Mouse (Mus musculus): ENCODE measurements around the gene Lrrc73. TPM values are rescaled to one million over a fixed set of nuclear protein-coding genes. Genes with fewer than 3 reads are reported as not detected.

Lrrc73 gene
- polyA plus RNA-seq, 1 experiment: 106 TPM

DNA sequence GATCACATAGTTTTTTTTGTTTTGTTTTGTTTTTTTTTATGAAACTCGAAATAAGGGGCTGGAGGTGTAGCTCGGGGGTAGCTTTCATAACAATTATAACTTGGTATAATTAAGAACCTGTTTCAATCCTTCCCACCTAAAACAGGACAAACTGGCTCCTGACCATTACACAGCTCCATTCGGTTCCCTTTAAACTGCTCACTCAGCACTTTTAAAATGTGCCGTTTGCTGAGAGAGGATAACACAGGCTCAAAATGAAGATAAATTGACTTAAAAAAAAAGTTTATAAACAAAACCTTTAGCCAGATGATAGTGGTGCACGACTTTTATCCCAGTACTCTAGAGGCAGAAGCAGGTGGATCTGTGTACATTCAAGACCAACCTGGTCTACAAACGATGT, 32.1 kb downstream of the Lrrc73 start:
- peaks cover 13% of the 10 kb centered on the region for H3K4me1 ChIP-seq (ENCODE audit: control insufficient read depth, insufficient read depth, low read length)
- no peak overlapping the region for H3K4me3 ChIP-seq (ENCODE audit: control insufficient read depth, low read depth, low read length)
- TF ChIP-seq CTCF (IDR thresholded peaks at IDR 0.05; ENCODE audit: control insufficient read depth, insufficient read depth, insufficient replicate concordance, low read depth, low read length) (no peak), POLR2A (IDR thresholded peaks at IDR 0.05; ENCODE audit: control insufficient read depth, low read depth, low read length) (no peak)
- H3K36me3 ChIP-seq (ENCODE audit: control insufficient read depth, insufficient read depth, low read length): no peaks in the 10 kb centered on the region
- no peaks in the 10 kb centered on the region for H3K27me3 ChIP-seq (ENCODE audit: control insufficient read depth, insufficient read depth, low read length)
- no peak overlapping the region for H3K27ac ChIP-seq (ENCODE audit: control insufficient read depth, insufficient read depth, low read depth, low read length)

DNA sequence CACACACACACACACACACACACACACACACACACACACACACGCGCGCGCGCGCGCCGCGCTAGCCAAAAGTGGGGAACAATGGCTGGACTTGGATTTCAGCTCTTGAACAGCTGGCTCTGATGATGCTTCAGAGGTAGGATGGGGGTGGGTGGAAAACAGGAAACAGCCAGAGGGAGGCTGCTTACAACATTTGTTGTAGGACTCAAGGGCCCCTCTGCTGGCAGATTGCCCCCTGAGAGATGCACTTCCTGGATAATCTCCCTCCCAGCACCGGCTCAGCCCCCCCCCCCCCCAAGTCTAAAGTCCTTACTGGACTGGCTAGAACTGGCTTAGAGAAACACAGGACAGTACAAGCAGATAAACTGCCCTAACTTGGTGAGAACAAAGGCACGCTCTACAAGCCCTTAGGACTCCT, 34.4 kb downstream of the Lrrc73 start:
- H3K27ac ChIP-seq (ENCODE audit: control insufficient read depth, insufficient read depth, low read depth, low read length): no peak overlapping the region

DNA sequence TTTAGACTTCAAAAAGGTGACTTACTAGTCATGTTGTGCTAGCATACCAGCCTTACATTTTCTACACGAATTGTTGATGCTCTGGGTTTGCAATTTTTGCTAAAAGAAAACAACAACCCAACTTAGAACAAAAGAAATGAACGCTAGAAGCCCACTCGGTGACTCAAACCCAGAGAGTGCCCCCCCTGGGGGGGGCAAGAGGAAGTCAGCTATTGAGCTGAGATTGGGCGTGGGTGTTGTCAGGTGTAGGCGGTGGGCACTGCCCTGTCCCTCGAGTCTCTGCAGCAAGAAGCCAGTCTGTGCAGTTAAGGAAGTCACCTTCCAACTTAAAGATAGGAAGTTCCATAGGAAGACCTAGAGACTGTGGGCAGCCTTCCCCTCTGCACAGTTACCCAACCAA, 43.3 kb downstream of the Lrrc73 start:
- Histone ChIP-seq H3K4me3 (ENCODE audit: control insufficient read depth, low read depth, low read length) (no peak overlapping the region), H3K27ac (ENCODE audit: control insufficient read depth, insufficient read depth, low read depth, low read length) (no peak overlapping the region), H3K27me3 (ENCODE audit: control insufficient read depth, insufficient read depth, low read length) (peaks cover 3% of the 10 kb centered on the region; the same call in 1 of the 2 replicates), H3K36me3 (ENCODE audit: control insufficient read depth, insufficient read depth, low read length) (no peaks in the 10 kb centered on the region), H3K4me1 (ENCODE audit: control insufficient read depth, insufficient read depth, low read length) (peaks cover 15% of the 10 kb centered on the region)
- no peak for TF ChIP-seq CTCF (IDR thresholded peaks at IDR 0.05; ENCODE audit: control insufficient read depth, insufficient read depth, insufficient replicate concordance, low read depth, low read length)
- no peak for TF ChIP-seq POLR2A (IDR thresholded peaks at IDR 0.05; ENCODE audit: control insufficient read depth, low read depth, low read length)

More for the DNA sequence above, 34.4 kb downstream of the Lrrc73 start:
- no peak for TF ChIP-seq POLR2A (IDR thresholded peaks at IDR 0.05; ENCODE audit: control insufficient read depth, low read depth, low read length)
- Histone ChIP-seq H3K4me3 (ENCODE audit: control insufficient read depth, low read depth, low read length) (no peak overlapping the region), H3K27me3 (ENCODE audit: control insufficient read depth, insufficient read depth, low read length) (no peaks in the 10 kb centered on the region), H3K36me3 (ENCODE audit: control insufficient read depth, insufficient read depth, low read length) (no peaks in the 10 kb centered on the region), H3K4me1 (ENCODE audit: control insufficient read depth, insufficient read depth, low read length) (peaks cover 8% of the 10 kb centered on the region)

DNA sequence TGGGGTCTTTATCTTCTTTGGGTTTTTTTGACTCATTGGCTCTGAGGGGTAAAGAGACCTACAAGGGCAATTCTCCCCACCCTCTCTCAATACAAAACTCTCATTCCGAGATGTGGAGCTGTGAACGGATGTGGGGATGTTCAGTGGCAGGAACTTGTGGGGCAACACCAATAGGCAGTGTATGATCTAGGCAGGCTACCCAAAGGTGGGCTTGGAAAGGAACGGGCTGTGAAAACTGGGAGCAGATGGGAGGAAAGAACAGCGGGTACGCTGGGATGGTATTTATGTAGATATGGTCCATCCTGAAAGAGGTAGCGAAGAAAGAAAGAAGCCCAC, 43.7 kb downstream of the Lrrc73 start:
- TF ChIP-seq CTCF (IDR thresholded peaks at IDR 0.05; ENCODE audit: control insufficient read depth, insufficient read depth, insufficient replicate concordance, low read depth, low read length) (no peak), POLR2A (IDR thresholded peaks at IDR 0.05; ENCODE audit: control insufficient read depth, low read depth, low read length) (no peak)

DNA sequence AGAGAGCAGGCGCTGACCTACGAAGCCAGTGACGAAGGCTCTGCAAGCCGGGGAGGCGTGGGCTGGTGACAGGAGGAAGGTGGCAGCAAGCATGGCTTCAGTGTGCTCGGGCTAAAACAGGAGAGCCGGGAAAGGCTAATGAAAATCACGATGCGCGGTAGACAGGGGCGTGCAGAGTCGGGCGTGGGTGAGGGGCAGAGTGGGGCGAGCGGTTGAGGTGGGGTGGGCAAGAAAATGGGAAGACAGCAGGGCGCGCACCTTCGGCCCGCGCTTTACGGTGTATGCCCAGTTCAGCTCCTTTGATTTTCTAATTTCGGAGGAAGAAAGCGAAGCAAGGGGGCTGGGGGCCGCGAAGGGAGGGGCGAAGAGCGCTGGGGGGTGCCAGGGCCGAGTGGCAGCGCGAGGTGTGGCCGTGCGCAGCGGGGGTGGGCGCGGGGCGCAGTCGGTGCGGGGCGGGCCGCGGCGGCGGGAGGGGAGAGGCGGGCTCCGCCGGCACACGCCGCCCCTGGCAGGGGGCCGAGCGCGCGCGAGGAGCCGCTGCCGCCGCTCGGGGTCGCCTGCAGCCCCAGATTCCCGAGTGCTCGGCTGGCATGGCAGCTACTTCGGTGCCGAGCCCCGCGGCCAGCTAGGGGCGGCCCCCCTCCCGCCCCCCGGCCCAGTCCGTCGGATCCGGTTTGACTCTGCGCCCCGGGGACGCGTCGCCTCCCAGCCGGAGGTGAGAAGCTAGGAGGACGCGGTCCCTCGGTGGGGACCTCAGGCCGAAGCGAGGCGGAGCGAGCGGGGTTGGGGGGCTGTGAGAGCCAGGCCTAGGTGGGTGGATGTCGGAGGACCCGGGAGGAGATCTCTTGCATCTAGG, 44.3 kb downstream of the Lrrc73 start, which contains the start of gene Dlk2:
TSS of gene Dlk2 (plus strand) at position 58 of the 856 bp plus-strand sequence.
- Histone ChIP-seq H3K27ac (ENCODE audit: control insufficient read depth, insufficient read depth, low read depth, low read length) (no peak within 1 kb of the TSS), H3K4me3 (ENCODE audit: control insufficient read depth, low read depth, low read length) (peak within 1 kb of the TSS; percentile 25), H3K27me3 (ENCODE audit: control insufficient read depth, insufficient read depth, low read length) (peaks cover 3% of the 10 kb centered on the region; the same call in 1 of the 2 replicates), H3K4me1 (ENCODE audit: control insufficient read depth, insufficient read depth, low read length) (peaks cover 15% of the 10 kb centered on the region), H3K36me3 (ENCODE audit: control insufficient read depth, insufficient read depth, low read length) (no peaks in the 10 kb centered on the region)
- TF ChIP-seq CTCF (IDR thresholded peaks at IDR 0.05; ENCODE audit: control insufficient read depth, insufficient read depth, insufficient replicate concordance, low read depth, low read length): no peak

More for the DNA sequence above, 43.7 kb downstream of the Lrrc73 start:
- Histone ChIP-seq H3K4me1 (ENCODE audit: control insufficient read depth, insufficient read depth, low read length) (peaks cover 15% of the 10 kb centered on the region), H3K27ac (ENCODE audit: control insufficient read depth, insufficient read depth, low read depth, low read length) (no peak overlapping the region), H3K4me3 (ENCODE audit: control insufficient read depth, low read depth, low read length) (no peak overlapping the region), H3K36me3 (ENCODE audit: control insufficient read depth, insufficient read depth, low read length) (no peaks in the 10 kb centered on the region), H3K27me3 (ENCODE audit: control insufficient read depth, insufficient read depth, low read length) (peaks cover 3% of the 10 kb centered on the region; the same call in 1 of the 2 replicates)

DNA sequence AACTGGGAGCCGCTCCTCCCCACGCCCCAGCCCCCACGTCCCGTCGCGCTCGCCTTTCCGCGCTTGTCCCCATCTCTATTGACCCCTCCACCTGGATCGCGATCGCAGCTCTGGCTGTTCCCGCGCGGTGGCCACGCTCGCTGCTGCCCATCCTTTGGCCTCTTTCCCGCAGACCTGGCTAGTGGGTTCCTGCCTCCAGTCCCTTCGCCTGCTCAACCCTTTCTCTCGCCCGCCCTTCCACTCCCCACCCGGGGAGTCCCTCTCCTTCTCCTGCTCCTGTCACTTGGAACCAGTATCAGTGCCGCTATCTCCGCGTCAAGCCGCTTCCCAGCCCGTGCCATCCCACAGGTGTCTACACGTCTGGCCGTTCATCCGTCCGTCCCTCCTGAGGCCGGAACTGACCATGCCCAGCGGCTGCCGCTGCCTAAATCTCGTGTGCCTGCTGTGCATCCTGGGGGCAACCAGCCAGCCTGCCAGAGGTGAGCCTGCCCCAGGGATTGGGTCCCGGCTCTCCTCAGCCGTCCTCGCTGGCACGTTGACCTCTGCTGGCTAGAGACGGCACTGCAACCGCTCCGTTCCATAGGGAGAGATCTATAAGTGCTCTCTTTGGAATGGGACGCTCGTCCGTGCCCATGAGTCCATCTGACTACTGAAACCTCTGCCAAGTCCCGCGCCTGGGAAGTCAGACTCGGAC, 45.0 kb downstream of the Lrrc73 start:
- Histone ChIP-seq H3K4me3 (ENCODE audit: control insufficient read depth, low read depth, low read length) (peak overlapping the region; percentile 14), H3K27ac (ENCODE audit: control insufficient read depth, insufficient read depth, low read depth, low read length) (no peak overlapping the region), H3K4me1 (ENCODE audit: control insufficient read depth, insufficient read depth, low read length) (peaks cover 15% of the 10 kb centered on the region), H3K27me3 (ENCODE audit: control insufficient read depth, insufficient read depth, low read length) (peaks cover 3% of the 10 kb centered on the region; the same call in 1 of the 2 replicates), H3K36me3 (ENCODE audit: control insufficient read depth, insufficient read depth, low read length) (no peaks in the 10 kb centered on the region)
- TF ChIP-seq POLR2A (IDR thresholded peaks at IDR 0.05; ENCODE audit: control insufficient read depth, low read depth, low read length): no peak
- peak; percentile 83 for TF ChIP-seq CTCF (IDR thresholded peaks at IDR 0.05; ENCODE audit: control insufficient read depth, insufficient read depth, insufficient replicate concordance, low read depth, low read length)

DNA sequence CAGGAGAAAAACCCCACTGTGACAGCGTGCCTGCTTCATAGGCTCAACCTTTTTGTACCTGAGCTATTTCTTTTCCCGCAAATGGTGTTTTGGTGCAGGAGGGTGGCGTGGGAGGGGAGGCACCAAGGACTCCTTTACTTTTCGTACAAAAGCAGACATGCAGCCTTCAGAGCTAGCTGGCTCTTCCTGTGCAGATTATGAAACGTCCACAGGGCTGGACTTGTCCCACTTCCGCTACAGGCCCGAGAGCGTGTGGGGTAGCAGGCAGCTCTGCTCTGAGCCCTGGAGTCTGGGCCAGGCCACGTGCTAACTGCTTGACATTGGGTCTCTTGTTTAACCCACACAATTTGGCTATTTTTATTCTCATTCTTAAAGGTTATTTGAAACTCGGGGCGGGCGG, 48.6 kb downstream of the Lrrc73 start:
- no peak overlapping the region for H3K4me3 ChIP-seq (ENCODE audit: control insufficient read depth, low read depth, low read length)
- no peak for TF ChIP-seq CTCF (IDR thresholded peaks at IDR 0.05; ENCODE audit: control insufficient read depth, insufficient read depth, insufficient replicate concordance, low read depth, low read length)
- no peak for TF ChIP-seq POLR2A (IDR thresholded peaks at IDR 0.05; ENCODE audit: control insufficient read depth, low read depth, low read length)
- peaks cover 15% of the 10 kb centered on the region for H3K4me1 ChIP-seq (ENCODE audit: control insufficient read depth, insufficient read depth, low read length)
- peaks cover 3% of the 10 kb centered on the region; the same call in 1 of the 2 replicates for H3K27me3 ChIP-seq (ENCODE audit: control insufficient read depth, insufficient read depth, low read length)
- H3K27ac ChIP-seq (ENCODE audit: control insufficient read depth, insufficient read depth, low read depth, low read length): no peak overlapping the region
- H3K36me3 ChIP-seq (ENCODE audit: control insufficient read depth, insufficient read depth, low read length): no peaks in the 10 kb centered on the region

Data from testis, adult 2 months (tissue).